Mouse (Mus musculus) right cerebral cortex, postnatal 4 days (tissue): ENCODE measurements around the gene Fntb.

Source experiments
- DNase-seq: peaks from one replicate; pipeline ENCODE4 v3.0.0-alpha.2; 2022

The Fntb gene

DNA sequence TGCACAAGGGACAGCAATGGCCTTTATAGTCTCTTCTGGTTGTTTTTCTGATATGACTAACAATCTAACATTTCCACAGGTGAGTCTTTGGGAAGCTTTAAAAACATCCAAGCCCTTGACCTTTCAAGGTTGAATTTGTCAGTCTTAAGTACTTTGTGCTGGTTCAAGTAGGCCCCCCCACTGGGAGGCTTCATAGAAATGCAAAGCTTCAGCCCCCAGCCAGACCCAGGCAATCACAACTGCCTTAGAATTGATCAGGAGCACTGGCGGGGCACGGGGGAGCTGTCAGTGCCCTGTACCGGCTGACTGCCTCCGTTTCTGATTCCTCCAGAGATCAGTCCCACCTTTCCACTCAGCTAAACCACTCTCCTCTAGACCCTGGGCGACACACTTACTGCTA lies 199.7 kb downstream of the Fntb start:
- no peak for DNase-seq

DNA sequence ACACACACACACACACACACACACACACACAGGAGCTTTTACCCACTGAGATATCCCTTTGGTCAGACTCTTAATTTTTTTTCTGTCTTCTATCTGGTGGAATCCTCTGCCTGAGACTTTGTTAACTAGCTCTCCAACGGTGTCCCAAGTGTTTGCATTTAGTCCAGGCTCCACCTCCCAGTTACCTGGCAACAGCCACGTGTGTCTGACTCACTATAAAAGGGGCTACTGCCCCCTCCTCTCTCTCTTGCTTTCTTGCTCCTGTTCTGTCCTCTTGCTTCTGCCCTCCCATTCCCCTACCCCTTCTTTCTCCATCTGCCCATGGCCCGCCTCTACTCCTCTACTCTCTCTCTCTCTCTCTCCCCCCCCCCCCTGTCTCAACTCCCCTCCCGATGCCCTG lies 200.5 kb downstream of the Fntb start:
- no peak for DNase-seq
